Mouse (Mus musculus): Measurements from ENCODE around the gene Lnx1. TPM values are rescaled to one million over a fixed set of nuclear protein-coding genes. Genes with fewer than 3 reads are reported as not detected.

Lnx1 gene
- polyA plus RNA-seq, 1 experiment from 2014 or later, result 0.92 TPM

GRCm38 (mm10) chr5:74677399-74678338, 25.0 kb downstream of the Lnx1 start:
- no peak overlapping the region; the same call in 1 of the 2 replicates for H3K9ac ChIP-seq
- no peaks in the 10 kb centered on the region for H3K9me3 ChIP-seq (replicated peaks)
- H3K36me3 ChIP-seq, result no peaks in the 10 kb centered on the region
- ATAC-seq (ENCODE audit: insufficient number of reproducible peaks, low FRiP score), result no peak
- H3K4me2 ChIP-seq, result no peak overlapping the region
- no peak overlapping the region for H3K27ac ChIP-seq (ENCODE audit: poor library complexity, severe bottlenecking)
- H3K4me1 ChIP-seq (replicated peaks), result peaks cover 23% of the 10 kb centered on the region
- WGBS, result 59% methylated on average over 19 of the region's 19 CpGs
- H3K27me3 ChIP-seq (replicated peaks), result no peaks in the 10 kb centered on the region
- H3K4me3 ChIP-seq, result no peak overlapping the region

GRCm38 (mm10) chr5:74672556-74672955, 30.2 kb downstream of the Lnx1 start:
- Histone ChIP-seq H3K27me3 (replicated peaks) (no peaks in the 10 kb centered on the region), H3K9me3 (replicated peaks) (no peaks in the 10 kb centered on the region), H3K9ac (no peak overlapping the region), H3K4me1 (replicated peaks) (peaks cover 9% of the 10 kb centered on the region), H3K27ac (ENCODE audit: poor library complexity, severe bottlenecking) (no peak overlapping the region), H3K4me3 (no peak overlapping the region), H3K36me3 (no peaks in the 10 kb centered on the region), H3K4me2 (no peak overlapping the region)
- 79% methylated on average over 5 of the region's 5 CpGs for WGBS
- no peak for ATAC-seq (ENCODE audit: insufficient number of reproducible peaks, low FRiP score)

- ATAC-seq (ENCODE audit: insufficient number of reproducible peaks, low FRiP score), result no peak
- Histone ChIP-seq H3K4me3 (no peak overlapping the region), H3K4me2 (no peak overlapping the region), H3K4me1 (replicated peaks) (0 out of 2 replicates have a peak, but pooled peaks cover 1% of the 10 kb centered on the region), H3K9me3 (replicated peaks) (no peaks in the 10 kb centered on the region), H3K27ac (ENCODE audit: poor library complexity, severe bottlenecking) (no peak overlapping the region), H3K9ac (no peak overlapping the region), H3K27me3 (replicated peaks) (no peaks in the 10 kb centered on the region), H3K36me3 (no peaks in the 10 kb centered on the region)
- 76% methylated on average over 3 of the region's 3 CpGs for WGBS
Measured at GRCm38 (mm10) chr5:74670877-74671276, 31.8 kb downstream of the Lnx1 start.

GRCm38 (mm10) chr5:74669925-74670324, 32.8 kb downstream of the Lnx1 start:
- H3K27me3 ChIP-seq (replicated peaks), result no peaks in the 10 kb centered on the region
- H3K9me3 ChIP-seq (replicated peaks), result no peaks in the 10 kb centered on the region
- no peak overlapping the region for H3K4me3 ChIP-seq
- no peak overlapping the region for H3K4me2 ChIP-seq
- ATAC-seq (ENCODE audit: insufficient number of reproducible peaks, low FRiP score), result no peak
- no peak overlapping the region for H3K9ac ChIP-seq
- H3K27ac ChIP-seq (ENCODE audit: poor library complexity, severe bottlenecking), result no peak overlapping the region
- 69% methylated on average over 6 of the region's 6 CpGs for WGBS
- no peaks in the 10 kb centered on the region for H3K36me3 ChIP-seq
- no peaks in the 10 kb centered on the region for H3K4me1 ChIP-seq (replicated peaks)

- Histone ChIP-seq H3K27ac (ENCODE audit: poor library complexity, severe bottlenecking) (no peak overlapping the region), H3K4me2 (no peak overlapping the region), H3K27me3 (replicated peaks) (no peaks in the 10 kb centered on the region), H3K36me3 (no peaks in the 10 kb centered on the region), H3K4me1 (replicated peaks) (no peaks in the 10 kb centered on the region), H3K4me3 (no peak overlapping the region), H3K9me3 (replicated peaks) (no peaks in the 10 kb centered on the region), H3K9ac (no peak overlapping the region)
- no peak for ATAC-seq (ENCODE audit: insufficient number of reproducible peaks, low FRiP score)
- WGBS, result 54% methylated on average over 6 of the region's 6 CpGs
Measured at GRCm38 (mm10) chr5:74668956-74669355, 33.8 kb downstream of the Lnx1 start.

- Histone ChIP-seq H3K9me3 (replicated peaks) (no peaks in the 10 kb centered on the region), H3K4me2 (no peak overlapping the region), H3K36me3 (no peaks in the 10 kb centered on the region), H3K9ac (no peak overlapping the region), H3K4me1 (replicated peaks) (no peaks in the 10 kb centered on the region), H3K4me3 (no peak overlapping the region), H3K27me3 (replicated peaks) (no peaks in the 10 kb centered on the region), H3K27ac (ENCODE audit: poor library complexity, severe bottlenecking) (no peak overlapping the region)
- 64% methylated on average over 1 of the region's 1 CpGs for WGBS
- no peak for ATAC-seq (ENCODE audit: insufficient number of reproducible peaks, low FRiP score)
Measured at GRCm38 (mm10) chr5:74662618-74663017, 40.1 kb downstream of the Lnx1 start.

GRCm38 (mm10) chr5:74661734-74662560, 40.8 kb downstream of the Lnx1 start:
- Histone ChIP-seq H3K27me3 (replicated peaks) (no peaks in the 10 kb centered on the region), H3K9ac (no peak overlapping the region), H3K9me3 (replicated peaks) (no peaks in the 10 kb centered on the region), H3K36me3 (no peaks in the 10 kb centered on the region), H3K4me1 (replicated peaks) (no peaks in the 10 kb centered on the region; the same call in 1 of the 2 replicates), H3K4me2 (no peak overlapping the region), H3K27ac (ENCODE audit: poor library complexity, severe bottlenecking) (no peak overlapping the region), H3K4me3 (no peak overlapping the region)
- WGBS, result 69% methylated on average over 4 of the region's 4 CpGs
- no peak for ATAC-seq (ENCODE audit: insufficient number of reproducible peaks, low FRiP score)

GRCm38 (mm10) chr5:74659856-74660255, 42.9 kb downstream of the Lnx1 start:
- Histone ChIP-seq H3K27me3 (replicated peaks) (no peaks in the 10 kb centered on the region), H3K4me1 (replicated peaks) (peaks cover 4% of the 10 kb centered on the region; the same call in 1 of the 2 replicates), H3K9ac (no peak overlapping the region), H3K4me3 (no peak overlapping the region), H3K4me2 (no peak overlapping the region), H3K36me3 (no peaks in the 10 kb centered on the region), H3K27ac (ENCODE audit: poor library complexity, severe bottlenecking) (no peak overlapping the region), H3K9me3 (replicated peaks) (no peaks in the 10 kb centered on the region)
- ATAC-seq (ENCODE audit: insufficient number of reproducible peaks, low FRiP score), result no peak
- WGBS, result 81% methylated on average over 4 of the region's 4 CpGs

GRCm38 (mm10) chr5:74659281-74659680, 43.4 kb downstream of the Lnx1 start:
- H3K9me3 ChIP-seq (replicated peaks), result no peaks in the 10 kb centered on the region
- peaks cover 8% of the 10 kb centered on the region for H3K4me1 ChIP-seq (replicated peaks)
- no peak for ATAC-seq (ENCODE audit: insufficient number of reproducible peaks, low FRiP score)
- no peaks in the 10 kb centered on the region for H3K36me3 ChIP-seq
- 83% methylated on average over 5 of the region's 5 CpGs for WGBS
- H3K27me3 ChIP-seq (replicated peaks), result no peaks in the 10 kb centered on the region
- H3K27ac ChIP-seq (ENCODE audit: poor library complexity, severe bottlenecking), result no peak overlapping the region
- no peak overlapping the region for H3K4me3 ChIP-seq
- no peak overlapping the region for H3K4me2 ChIP-seq
- H3K9ac ChIP-seq, result no peak overlapping the region

GRCm38 (mm10) chr5:74657930-74658329, 44.8 kb downstream of the Lnx1 start:
- Histone ChIP-seq H3K9ac (no peak overlapping the region), H3K4me2 (no peak overlapping the region), H3K36me3 (no peaks in the 10 kb centered on the region), H3K27me3 (replicated peaks) (no peaks in the 10 kb centered on the region), H3K4me3 (no peak overlapping the region), H3K9me3 (replicated peaks) (no peaks in the 10 kb centered on the region), H3K4me1 (replicated peaks) (peaks cover 9% of the 10 kb centered on the region), H3K27ac (ENCODE audit: poor library complexity, severe bottlenecking) (no peak overlapping the region)
- ATAC-seq (ENCODE audit: insufficient number of reproducible peaks, low FRiP score), result no peak
- 86% methylated on average over 6 of the region's 6 CpGs for WGBS

GRCm38 (mm10) chr5:74656410-74656809, 46.3 kb downstream of the Lnx1 start:
- Histone ChIP-seq H3K27ac (ENCODE audit: poor library complexity, severe bottlenecking) (no peak overlapping the region), H3K4me1 (replicated peaks) (peaks cover 12% of the 10 kb centered on the region), H3K4me3 (no peak overlapping the region), H3K9ac (no peak overlapping the region), H3K36me3 (no peaks in the 10 kb centered on the region), H3K4me2 (no peak overlapping the region), H3K27me3 (replicated peaks) (no peaks in the 10 kb centered on the region), H3K9me3 (replicated peaks) (no peaks in the 10 kb centered on the region)
- 76% methylated on average over 5 of the region's 5 CpGs for WGBS
- no peak for ATAC-seq (ENCODE audit: insufficient number of reproducible peaks, low FRiP score)

Measured in heart, embryonic 12.5 days (tissue).